Mouse (Mus musculus) WW6 (cell line): ENCODE measurements around the gene Mfn2.

Source experiments
- DNase-seq: peaks from one replicate; pipeline ENCODE4 v3.0.0-alpha.2; 2013; ENCODE audit warnings: low read depth, low spot score

Mfn2 gene

DNA sequence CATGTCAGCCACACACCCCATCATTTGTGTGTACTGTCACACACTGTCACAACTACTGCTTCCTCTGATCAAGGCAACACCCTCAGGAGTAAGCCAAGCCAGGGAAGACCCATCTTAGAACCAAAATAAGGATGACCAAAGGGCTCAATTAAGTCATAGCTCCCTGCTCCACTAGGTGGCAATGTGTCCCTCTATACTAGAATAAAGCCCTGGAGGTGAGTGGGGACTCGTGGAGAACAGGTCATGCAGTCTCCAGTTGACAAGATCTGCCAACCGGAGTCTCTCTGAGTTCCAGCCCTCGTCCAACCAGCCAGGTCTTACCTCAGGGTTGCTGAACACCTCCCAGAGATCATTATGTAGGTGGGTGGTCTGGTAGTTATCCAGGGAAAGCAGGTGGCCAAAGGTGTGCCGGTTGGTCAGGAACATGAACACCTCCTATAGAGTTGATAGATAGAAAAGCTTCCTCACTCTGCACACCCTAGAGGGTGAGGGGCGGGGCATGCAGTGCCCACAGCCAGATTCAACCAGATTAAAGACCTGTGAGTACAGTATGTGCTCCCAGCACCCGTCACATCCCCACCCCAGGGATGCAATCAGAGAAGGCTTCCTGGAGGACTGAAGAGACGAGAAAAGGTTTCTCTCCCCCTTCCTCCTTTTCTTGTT, 14.1 kb upstream of the Mfn2 start:
- DNase-seq = no peak

GRCm38 (mm10) chr4:147909486-147909885, 5.0 kb upstream of the Mfn2 start:
- no peak for DNase-seq

DNA sequence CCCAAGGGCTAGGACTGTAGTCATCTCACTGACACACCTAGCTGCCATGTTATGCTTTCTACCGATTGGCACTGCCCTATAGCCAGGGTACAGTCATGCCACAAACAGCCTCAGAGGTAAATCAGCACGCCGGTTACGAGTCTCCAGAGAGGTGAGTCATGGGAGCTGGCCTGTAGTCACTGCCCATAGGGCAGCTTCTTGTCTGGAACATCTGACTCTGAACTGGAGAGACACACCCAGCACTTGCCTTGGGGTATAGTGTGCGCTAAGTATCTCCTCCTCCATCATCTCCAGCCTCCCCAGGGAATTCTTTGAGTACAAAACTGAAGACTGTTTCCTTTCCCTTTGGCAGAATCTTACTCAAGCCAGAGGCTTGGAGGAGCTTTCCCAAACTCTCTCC, 1.7 kb upstream of the Mfn2 start:
- no peak for DNase-seq

DNA sequence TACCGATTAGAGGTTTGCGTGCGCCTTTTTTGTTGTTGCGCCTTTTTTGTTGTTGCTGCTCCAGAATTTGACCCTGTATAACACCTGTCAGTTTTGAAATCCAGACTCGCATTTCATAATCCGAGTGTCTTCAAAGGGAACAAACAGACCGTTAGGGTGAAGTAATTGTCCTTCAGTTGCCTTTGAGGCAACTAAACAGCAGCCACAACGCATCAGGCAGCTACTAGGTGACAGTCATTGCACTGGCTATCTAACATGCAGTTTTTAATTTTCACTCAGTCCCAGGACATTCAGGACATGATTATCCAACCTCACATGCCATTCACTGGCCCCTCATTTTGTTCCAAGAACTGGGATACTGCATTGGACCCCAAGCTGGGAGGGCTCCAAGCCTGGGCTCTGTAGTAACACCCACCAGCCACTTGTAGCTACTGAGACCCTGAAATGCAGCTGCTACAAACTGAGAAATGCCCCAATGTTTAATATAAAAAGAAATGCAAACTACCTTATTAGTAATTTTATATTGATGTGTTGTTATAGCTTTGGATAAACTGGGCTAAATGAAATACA, 671 bp upstream of the Mfn2 start:
- no peak for DNase-seq

- no peak for DNase-seq
Observed at GRCm38 (mm10) chr4:147903601-147904000, 903 bp downstream of the Mfn2 start.

- no peak for DNase-seq
Observed at GRCm38 (mm10) chr4:147902906-147903500, 1.5 kb downstream of the Mfn2 start.

DNA sequence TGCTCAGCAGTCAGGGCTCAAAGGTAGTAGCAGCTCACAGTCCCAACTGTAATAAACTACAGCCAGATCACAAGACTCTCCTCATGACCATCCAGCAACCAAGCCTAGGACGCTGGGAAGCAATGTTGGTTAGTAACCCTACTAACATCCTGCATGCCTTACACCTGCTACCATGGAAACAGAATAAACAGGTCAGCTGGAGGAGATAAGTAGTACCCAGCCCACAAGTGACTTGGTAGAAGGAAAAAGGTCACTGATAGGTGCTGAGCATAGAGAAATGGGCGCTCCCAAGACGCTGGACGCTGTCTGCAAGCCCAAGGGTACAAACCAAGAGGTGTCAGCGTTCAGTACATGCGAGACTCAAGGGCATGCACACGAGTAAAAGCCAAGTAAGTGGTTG, 4.1 kb downstream of the Mfn2 start:
- no peak for DNase-seq

GRCm38 (mm10) chr4:147897348-147897747, 7.2 kb downstream of the Mfn2 start:
- no peak for DNase-seq

- no peak for DNase-seq
Observed at GRCm38 (mm10) chr4:147896411-147896810, 8.1 kb downstream of the Mfn2 start.

DNA sequence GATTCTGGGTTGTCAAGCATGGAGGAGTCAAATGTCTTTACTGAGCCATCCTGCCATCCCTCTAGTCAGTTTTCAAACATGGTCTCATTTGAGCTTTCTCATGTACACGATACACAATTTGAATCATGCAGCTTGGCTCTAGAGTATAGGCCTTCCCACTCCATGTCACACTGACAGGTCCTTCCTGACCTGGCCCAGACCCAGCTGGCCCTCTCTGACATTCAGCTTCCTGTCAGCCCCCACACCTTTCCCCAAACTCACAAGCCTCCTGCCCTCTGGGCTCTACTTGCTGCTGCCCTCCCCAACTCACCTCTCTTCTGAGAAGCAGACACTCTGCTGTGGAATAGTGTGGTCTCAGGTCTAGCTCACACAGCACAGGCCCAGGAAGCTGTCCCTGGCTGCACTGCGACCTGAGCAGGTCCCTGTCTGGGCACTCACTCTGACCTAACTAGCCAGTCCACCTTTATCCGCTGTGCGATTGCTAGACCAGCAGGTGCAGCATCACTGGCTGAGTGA, 8.6 kb downstream of the Mfn2 start:
- no peak for DNase-seq

DNA sequence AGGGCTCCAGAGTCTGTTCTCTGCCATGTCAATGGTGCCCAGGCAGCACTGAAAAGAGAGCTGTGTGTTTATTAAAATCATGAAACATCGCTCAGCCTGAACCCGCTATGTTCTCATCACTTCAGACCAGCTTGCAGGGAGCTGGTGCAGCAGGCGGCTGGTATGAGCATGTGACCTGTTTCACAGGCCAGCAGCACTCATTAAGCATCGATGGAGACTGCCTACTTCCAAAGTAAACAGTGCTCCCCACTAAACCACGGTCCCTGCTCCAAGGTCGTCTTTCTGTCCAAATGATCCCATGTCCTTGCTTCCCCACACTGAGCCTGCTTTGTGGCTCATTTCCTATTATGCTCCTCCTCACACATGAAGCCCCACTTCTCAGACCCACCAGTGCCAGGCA, 14.2 kb downstream of the Mfn2 start:
- no peak for DNase-seq

- no peak for DNase-seq
Observed at GRCm38 (mm10) chr4:147888237-147888636, 16.3 kb downstream of the Mfn2 start.

DNA sequence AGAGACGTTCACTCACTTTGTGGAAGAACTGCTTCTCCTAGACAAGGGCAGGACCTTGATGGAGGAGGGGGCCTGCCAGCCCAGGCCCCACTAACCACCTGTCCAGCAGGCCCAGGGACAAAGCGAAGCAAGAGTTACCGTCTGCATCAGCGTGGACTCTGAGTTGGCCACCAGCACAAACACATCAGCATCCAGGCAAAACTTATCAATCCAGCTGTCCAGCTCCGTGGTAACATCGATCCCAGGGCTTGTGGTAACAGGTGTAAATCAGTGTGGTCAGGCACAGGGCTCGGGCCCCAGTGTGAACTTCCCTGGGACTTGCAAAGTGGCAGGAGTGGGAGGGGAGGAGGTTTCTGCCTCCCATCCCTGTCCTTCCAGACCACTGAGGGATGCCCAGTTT, 17.2 kb downstream of the Mfn2 start:
- DNase-seq = no peak

DNA sequence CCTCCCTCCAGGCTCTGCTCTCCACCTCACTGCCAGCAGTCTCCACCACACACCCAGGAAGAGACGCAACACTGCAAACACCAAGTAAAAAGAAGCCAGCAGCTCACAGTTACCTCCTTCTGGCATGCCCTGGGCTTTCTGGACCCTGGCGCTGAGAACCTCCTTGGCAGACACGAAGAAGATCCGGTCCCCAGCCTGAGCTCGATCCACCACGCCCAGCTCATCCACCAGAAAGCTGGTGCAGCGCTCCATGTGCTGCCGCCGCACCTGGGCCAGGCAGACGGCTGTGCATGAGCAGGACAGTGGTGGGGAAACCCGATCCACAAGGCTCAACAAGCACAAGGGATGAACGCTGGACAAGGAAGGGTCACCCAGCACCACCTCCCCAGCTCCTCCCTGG, 18.3 kb downstream of the Mfn2 start:
- DNase-seq = no peak

- DNase-seq = no peak
Observed at GRCm38 (mm10) chr4:147884138-147884537, 20.4 kb downstream of the Mfn2 start.

GRCm38 (mm10) chr4:147883041-147883440, 21.5 kb downstream of the Mfn2 start:
- DNase-seq = no peak

- DNase-seq = no peak
Observed at GRCm38 (mm10) chr4:147881792-147882191, 22.7 kb downstream of the Mfn2 start.

DNA sequence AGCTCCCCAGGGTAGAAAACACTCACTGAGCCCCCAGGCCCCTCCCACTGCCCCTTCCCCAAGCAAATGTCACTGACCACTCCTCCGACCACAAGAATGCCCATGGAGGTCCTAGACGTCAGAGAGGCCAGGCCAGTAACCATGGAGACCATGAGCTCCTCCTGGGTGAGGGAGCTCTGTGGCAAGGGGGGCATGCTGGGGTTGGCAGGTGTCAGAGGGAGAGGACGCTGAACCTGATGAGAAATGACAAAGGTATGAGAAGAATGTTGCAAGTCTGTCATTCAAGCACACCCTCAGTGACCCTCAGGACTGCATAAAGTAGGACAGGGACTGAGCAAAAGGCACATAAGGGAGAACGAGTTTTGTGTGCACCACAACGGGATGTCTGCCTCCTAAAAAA, 24.6 kb downstream of the Mfn2 start:
- DNase-seq = no peak

DNA sequence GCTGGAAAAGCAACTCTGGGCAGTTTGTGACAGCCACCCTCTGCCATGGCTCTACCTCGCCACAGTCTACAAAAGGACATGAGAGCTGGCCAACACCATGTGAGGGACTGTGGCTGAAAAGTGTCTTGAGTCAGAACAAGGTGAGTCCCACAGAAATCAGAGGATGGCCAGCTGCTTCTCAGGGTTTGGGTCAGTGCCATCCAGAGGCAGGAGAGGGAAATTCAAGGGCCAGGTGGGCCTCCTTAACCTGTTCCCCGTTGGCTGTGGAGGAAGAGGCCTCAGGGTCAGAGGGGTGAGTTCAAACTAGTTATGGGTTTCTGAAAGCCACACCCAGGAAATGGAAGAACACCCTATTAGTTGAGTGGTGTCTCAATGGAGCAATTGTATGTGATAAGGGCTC, 25.0 kb downstream of the Mfn2 start:
- no peak for DNase-seq

DNA sequence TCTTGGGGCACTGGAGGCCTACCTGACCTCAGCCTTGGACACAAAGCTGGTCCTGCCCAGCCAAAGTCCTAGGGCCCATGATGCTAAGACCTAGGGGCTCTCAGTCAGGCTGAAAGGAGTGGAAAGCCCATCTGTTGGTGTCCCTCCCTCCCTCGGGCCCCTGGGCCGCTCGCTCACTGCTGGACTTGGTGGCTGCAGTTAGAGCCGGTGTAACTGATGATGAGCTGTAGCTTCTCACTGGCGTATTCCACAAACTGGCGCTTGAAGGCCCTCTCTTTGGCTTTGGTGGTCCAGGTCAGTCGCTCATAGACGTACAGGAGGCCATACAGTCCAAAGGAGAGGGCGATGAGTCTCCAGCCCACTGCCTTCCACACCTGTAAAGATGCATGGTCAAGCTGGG, 26.0 kb downstream of the Mfn2 start:
- DNase-seq = no peak

DNA sequence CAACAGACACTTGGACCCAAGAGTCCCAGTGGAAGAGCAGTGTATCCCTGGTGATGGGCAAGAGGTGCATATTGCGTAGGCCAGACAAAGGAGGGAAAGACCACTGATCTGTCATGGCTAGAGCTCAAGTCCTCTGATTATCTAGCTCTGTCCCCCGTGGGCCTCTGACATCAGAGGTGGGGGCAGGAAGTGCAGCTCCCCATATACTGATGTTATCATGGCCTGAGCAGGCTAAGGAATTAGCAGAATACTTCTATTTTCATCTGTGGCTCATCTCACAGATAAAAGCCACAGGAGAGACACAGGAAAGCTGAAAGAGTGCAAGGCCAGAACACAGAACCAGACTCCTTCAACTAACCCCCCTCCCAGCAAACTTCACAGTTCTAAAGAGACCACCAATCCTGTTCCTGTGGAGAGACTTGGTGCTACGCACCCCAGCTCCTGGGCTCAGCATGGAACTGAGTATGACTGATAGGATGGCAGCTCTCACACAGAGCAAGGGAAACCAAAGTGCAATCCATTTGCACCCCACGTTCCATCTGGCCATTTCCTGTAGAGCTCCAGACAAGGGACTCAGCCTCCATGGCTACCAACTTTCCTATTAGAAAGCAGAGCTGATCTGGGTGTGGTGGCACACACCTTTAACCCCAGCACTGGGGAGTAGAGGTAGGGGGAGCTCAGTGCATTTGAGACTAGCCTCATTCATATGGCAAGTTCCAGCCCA, 28.5 kb downstream of the Mfn2 start:
- DNase-seq = no peak

DNA sequence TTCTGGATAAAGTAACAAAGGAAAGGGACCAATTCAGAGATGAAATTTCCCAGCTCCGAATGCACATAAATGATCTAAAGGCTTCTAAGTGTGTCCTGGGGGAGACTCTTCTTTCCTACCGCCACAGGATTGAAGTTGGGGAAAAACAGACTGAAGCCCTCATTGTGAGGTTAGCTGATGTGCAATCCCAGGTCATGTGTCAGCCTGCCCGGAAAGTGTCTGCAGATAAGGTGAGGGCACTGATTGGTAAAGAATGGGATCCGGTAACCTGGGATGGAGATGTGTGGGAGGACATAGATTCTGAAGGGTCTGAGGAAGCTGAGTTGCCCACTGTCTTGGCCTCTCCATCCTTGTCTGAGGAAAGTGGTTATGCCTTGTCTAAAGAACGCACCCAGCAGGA, 35.3 kb downstream of the Mfn2 start:
- no peak for DNase-seq
